Mouse (Mus musculus): ENCODE data around the gene Rad51d. TPM values are rescaled to one million over a fixed set of nuclear protein-coding genes. Genes with fewer than 3 reads are reported as not detected.

Gene Rad51d
- polyA plus RNA-seq, 1 experiment from 2014 or later, result 10.9 TPM

GRCm38 (mm10) chr11:82910679-82911389, 20.4 kb upstream of the Rad51d start:
- Histone ChIP-seq H3K9me3 (replicated peaks) (no peaks in the 10 kb centered on the region), H3K4me3 (no peak overlapping the region), H3K9ac (no peak overlapping the region), H3K27me3 (peaks cover 23% of the 10 kb centered on the region), H3K4me1 (peaks cover 13% of the 10 kb centered on the region), H3K27ac (no peak overlapping the region), H3K4me2 (no peak overlapping the region), H3K36me3 (ENCODE audit: poor library complexity, severe bottlenecking) (peaks cover 7% of the 10 kb centered on the region; the same call in 1 of the 2 replicates)
- 90% methylated on average over 11 of the region's 11 CpGs for WGBS
- ATAC-seq, result no peak

- no peak for ATAC-seq
- Histone ChIP-seq H3K4me2 (no peak within 1 kb of the TSS), H3K36me3 (ENCODE audit: poor library complexity, severe bottlenecking) (peaks cover 13% of the 10 kb centered on the region), H3K4me1 (peaks cover 13% of the 10 kb centered on the region), H3K27ac (no peak within 1 kb of the TSS), H3K9ac (no peak within 1 kb of the TSS), H3K9me3 (replicated peaks) (no peaks in the 10 kb centered on the region), H3K4me3 (no peak within 1 kb of the TSS), H3K27me3 (peaks cover 23% of the 10 kb centered on the region)
- 91% methylated on average over 4 of the region's 4 CpGs for WGBS
These were observed 19.8 kb upstream of the Rad51d start, which contains the start of gene Unc45b for GRCm38 (mm10) chr11:82910250-82910649. TSS of gene Unc45b (plus strand) at chr11:82910550.

DNA sequence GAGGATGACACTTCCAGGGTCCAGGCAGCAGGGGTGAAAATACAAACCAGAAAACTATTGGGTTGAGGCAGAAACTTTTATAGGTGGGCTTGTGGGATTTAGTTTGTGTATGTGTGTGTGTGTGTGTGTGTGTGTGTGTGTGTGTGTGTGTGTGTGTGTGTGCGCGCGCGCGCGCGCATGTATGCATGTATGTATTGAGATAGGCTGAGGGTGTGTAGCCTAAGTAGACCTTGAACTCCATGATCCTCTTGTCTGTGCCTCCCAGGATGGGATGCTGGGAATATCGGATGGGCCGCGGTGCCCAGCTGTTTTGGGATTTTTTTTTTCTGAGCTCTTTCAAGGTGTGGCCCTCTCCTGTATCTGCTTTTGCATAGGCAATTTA, 18.2 kb upstream of the Rad51d start:
- H3K4me3 ChIP-seq, result peak overlapping the region; percentile 85
- ATAC-seq, result peak; percentile 10; the same call in 1 of the 2 replicates
- peaks cover 14% of the 10 kb centered on the region for H3K27me3 ChIP-seq
- peaks cover 9% of the 10 kb centered on the region for H3K4me1 ChIP-seq
- peak overlapping the region; percentile 85 for H3K4me2 ChIP-seq
- H3K27ac ChIP-seq, result no peak overlapping the region
- WGBS, result 48% methylated on average over 10 of the region's 10 CpGs
- no peaks in the 10 kb centered on the region for H3K9me3 ChIP-seq (replicated peaks)
- peak overlapping the region; percentile 85 for H3K9ac ChIP-seq
- H3K36me3 ChIP-seq (ENCODE audit: poor library complexity, severe bottlenecking), result peaks cover 29% of the 10 kb centered on the region

GRCm38 (mm10) chr11:82907651-82908607, 17.5 kb upstream of the Rad51d start, which contains the start of gene Nle1:
TSS of gene Nle1 (minus strand) at chr11:82908411.
- H3K9me3 ChIP-seq (replicated peaks), result no peaks in the 10 kb centered on the region
- peaks cover 8% of the 10 kb centered on the region; the same call in 1 of the 2 replicates for H3K27me3 ChIP-seq
- ATAC-seq, result peak; percentile 94
- H3K4me1 ChIP-seq, result peaks cover 9% of the 10 kb centered on the region
- peak within 1 kb of the TSS; percentile 85 for H3K4me3 ChIP-seq
- 1% methylated on average over 72 of the region's 73 CpGs for WGBS
- H3K27ac ChIP-seq, result no peak within 1 kb of the TSS
- peak within 1 kb of the TSS; percentile 85 for H3K9ac ChIP-seq
- H3K36me3 ChIP-seq (ENCODE audit: poor library complexity, severe bottlenecking), result peaks cover 36% of the 10 kb centered on the region
- peak within 1 kb of the TSS; percentile 85 for H3K4me2 ChIP-seq

DNA sequence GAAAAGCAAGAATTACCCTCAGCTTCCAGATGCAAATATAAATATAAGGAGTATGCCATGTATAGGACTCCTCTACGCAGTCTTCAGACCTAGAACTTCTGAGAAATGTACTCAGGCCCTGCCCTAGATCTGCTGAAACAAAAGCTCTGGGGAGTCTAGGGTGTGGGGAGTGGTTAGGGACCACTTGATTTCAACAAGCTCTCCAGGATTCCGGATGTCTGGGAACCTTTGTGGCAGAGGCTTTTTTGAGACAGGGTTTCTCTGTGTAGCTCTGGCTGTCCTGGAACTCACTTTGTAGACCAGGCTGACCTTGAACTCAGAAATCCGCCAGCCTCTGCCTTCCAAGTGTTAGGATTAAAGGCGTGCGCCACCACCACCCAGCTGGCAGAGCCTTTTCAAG, 15.4 kb upstream of the Rad51d start:
- Histone ChIP-seq H3K27me3 (no peaks in the 10 kb centered on the region), H3K27ac (no peak overlapping the region), H3K9ac (no peak overlapping the region), H3K4me3 (no peak overlapping the region), H3K4me1 (peaks cover 9% of the 10 kb centered on the region), H3K36me3 (ENCODE audit: poor library complexity, severe bottlenecking) (peaks cover 57% of the 10 kb centered on the region), H3K9me3 (replicated peaks) (no peaks in the 10 kb centered on the region), H3K4me2 (no peak overlapping the region)
- 86% methylated on average over 5 of the region's 5 CpGs for WGBS
- no peak for ATAC-seq

GRCm38 (mm10) chr11:82904952-82905351, 14.5 kb upstream of the Rad51d start:
- Histone ChIP-seq H3K9me3 (replicated peaks) (no peaks in the 10 kb centered on the region), H3K36me3 (ENCODE audit: poor library complexity, severe bottlenecking) (peaks cover 66% of the 10 kb centered on the region), H3K9ac (no peak overlapping the region), H3K4me2 (no peak overlapping the region), H3K4me3 (no peak overlapping the region), H3K27ac (no peak overlapping the region), H3K27me3 (no peaks in the 10 kb centered on the region), H3K4me1 (peaks cover 9% of the 10 kb centered on the region)
- 65% methylated on average over 8 of the region's 8 CpGs for WGBS
- ATAC-seq, result no peak

DNA sequence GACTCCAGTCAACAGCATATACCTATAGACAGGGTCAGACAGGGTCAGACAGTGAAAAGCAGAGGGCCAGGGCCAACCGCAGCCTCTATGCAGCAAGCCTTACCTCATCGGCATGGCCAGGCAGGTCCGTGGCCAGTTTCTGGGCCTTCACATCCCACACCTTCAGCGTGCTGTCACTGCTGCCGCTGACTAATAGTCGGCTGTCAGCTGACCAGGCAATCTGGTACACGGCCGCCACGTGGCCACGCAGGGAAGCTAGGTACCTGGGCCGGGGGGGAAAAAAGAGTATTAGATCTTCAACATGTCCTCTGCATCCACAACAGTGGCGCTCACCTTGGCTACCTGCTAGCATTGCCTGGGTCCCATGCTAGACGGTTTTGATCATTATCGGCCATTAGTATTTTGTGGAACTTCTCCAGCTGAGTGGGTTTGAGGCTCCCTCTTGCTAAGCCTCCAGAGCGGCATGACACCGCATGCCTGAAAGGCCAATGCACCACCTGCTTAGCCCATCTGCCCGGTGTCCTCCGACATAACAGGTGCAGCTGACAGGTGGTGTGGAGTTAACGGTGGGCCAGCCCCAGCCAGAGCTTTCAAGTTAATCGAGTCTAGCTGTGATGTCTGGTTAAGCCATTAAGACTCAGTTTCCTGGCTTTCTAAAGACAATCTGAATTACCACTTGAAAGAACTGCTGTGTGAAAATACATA, 11.3 kb upstream of the Rad51d start:
- Histone ChIP-seq H3K36me3 (ENCODE audit: poor library complexity, severe bottlenecking) (peaks cover 92% of the 10 kb centered on the region), H3K4me3 (no peak overlapping the region), H3K4me2 (no peak overlapping the region), H3K9ac (no peak overlapping the region), H3K9me3 (replicated peaks) (no peaks in the 10 kb centered on the region), H3K4me1 (no peaks in the 10 kb centered on the region), H3K27ac (no peak overlapping the region), H3K27me3 (no peaks in the 10 kb centered on the region)
- no peak for ATAC-seq
- 91% methylated on average over 20 of the region's 20 CpGs for WGBS

GRCm38 (mm10) chr11:82899720-82900119, 9.3 kb upstream of the Rad51d start:
- H3K27me3 ChIP-seq, result no peaks in the 10 kb centered on the region
- H3K9me3 ChIP-seq (replicated peaks), result no peaks in the 10 kb centered on the region
- H3K4me1 ChIP-seq, result no peaks in the 10 kb centered on the region
- WGBS, result 96% methylated on average over 5 of the region's 5 CpGs
- ATAC-seq, result no peak
- peaks cover 74% of the 10 kb centered on the region for H3K36me3 ChIP-seq (ENCODE audit: poor library complexity, severe bottlenecking)
- no peak overlapping the region for H3K9ac ChIP-seq
- H3K27ac ChIP-seq, result no peak overlapping the region
- no peak overlapping the region for H3K4me3 ChIP-seq
- no peak overlapping the region for H3K4me2 ChIP-seq

- Histone ChIP-seq H3K9ac (no peak overlapping the region), H3K27me3 (peaks cover 4% of the 10 kb centered on the region; the same call in 1 of the 2 replicates), H3K4me3 (no peak overlapping the region), H3K4me2 (no peak overlapping the region), H3K36me3 (ENCODE audit: poor library complexity, severe bottlenecking) (peaks cover 51% of the 10 kb centered on the region), H3K4me1 (no peaks in the 10 kb centered on the region), H3K27ac (no peak overlapping the region), H3K9me3 (replicated peaks) (no peaks in the 10 kb centered on the region)
- 86% methylated on average over 10 of the region's 10 CpGs for WGBS
- ATAC-seq, result no peak
These were observed 7.1 kb upstream of the Rad51d start for GRCm38 (mm10) chr11:82897478-82897877.

DNA sequence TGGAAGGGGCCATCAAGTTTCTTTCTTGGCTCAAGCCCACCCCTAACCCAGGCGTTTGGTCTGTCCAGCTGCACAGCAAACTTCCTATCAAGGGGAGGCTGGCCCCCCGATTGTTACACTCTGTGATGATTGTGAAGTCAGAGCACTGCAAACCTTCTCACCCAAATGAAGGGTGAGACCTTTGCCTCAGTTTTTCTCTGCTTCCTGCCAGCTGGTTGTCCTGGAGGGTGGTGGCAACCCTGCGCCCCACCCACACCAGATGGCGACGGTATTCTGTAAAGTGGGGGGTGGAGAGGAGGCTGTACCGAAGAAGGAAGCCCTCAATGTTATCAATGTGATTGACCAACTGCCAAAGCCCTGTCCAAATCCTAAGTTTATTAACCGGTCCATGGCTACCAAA, 1.5 kb upstream of the Rad51d start, which contains the start of gene Fndc8:
Gene Fndc8, plus strand, starts transcription at position 189 of the 400 bp plus-strand sequence.
- no peak for ATAC-seq
- H3K27ac ChIP-seq, result no peak within 1 kb of the TSS
- H3K36me3 ChIP-seq (ENCODE audit: poor library complexity, severe bottlenecking), result peaks cover under 1% of the 10 kb centered on the region; the same call in 1 of the 2 replicates
- H3K27me3 ChIP-seq, result peaks cover 17% of the 10 kb centered on the region
- no peak within 1 kb of the TSS for H3K4me3 ChIP-seq
- H3K9me3 ChIP-seq (replicated peaks), result no peaks in the 10 kb centered on the region
- H3K4me1 ChIP-seq, result peaks cover 21% of the 10 kb centered on the region
- 73% methylated on average over 7 of the region's 7 CpGs for whole genome bisulfite sequencing
- H3K4me2 ChIP-seq, result no peak within 1 kb of the TSS
- no peak within 1 kb of the TSS for H3K9ac ChIP-seq

DNA sequence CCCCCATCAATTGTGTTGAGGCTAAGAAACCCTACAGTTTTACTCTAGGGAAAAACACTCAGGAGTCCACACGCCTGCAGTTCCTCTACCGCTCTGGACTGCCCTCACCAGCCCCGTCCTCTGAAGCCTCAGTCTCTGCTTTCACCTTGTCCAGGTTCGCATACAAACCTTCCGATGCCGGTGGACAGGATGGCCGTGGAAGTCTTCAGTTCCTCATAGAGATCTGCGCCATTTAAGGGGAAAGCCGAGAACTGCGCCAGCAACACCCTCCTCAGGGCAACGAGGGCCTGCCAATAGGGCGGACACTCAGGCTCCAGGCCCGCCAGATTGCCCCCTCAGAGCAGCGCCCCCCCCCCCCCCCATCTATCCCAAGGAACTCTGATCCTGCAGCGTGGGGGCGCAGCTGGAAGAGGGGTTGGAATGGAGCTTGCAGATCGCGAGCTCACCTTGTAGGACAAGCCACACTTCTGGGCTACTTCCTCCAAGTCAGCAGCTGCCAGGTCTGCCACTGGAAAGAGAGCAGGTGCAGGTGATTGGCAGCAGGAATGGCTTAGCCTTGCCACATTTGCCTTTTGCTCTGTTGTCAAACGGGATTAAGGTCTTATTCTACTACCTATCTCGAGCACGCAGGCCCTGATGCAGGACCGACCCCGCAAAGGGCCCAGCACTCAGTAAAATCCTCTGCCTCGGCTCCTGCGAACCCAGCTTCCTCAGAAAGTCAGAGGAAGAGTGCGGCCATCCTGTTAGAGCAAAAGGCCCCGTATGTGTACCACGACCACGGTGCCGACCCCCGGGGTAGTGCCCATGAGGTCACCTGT, 681 bp downstream of the Rad51d start:
- peak; percentile 61 for ATAC-seq

More for the DNA sequence above, 681 bp downstream of the Rad51d start:
- peaks cover 17% of the 10 kb centered on the region for H3K27me3 ChIP-seq
- H3K9me3 ChIP-seq (replicated peaks), result no peaks in the 10 kb centered on the region
- peaks cover 21% of the 10 kb centered on the region for H3K4me1 ChIP-seq
- peak overlapping the region; percentile 57 for H3K4me3 ChIP-seq
- no peaks in the 10 kb centered on the region for H3K36me3 ChIP-seq (ENCODE audit: poor library complexity, severe bottlenecking)
- H3K4me2 ChIP-seq, result peak overlapping the region; percentile 91
- H3K27ac ChIP-seq, result peak overlapping the region; percentile 25; the same call in 1 of the 2 replicates
- 4% methylated on average over 29 of the region's 31 CpGs for WGBS
- H3K9ac ChIP-seq, result peak overlapping the region; percentile 75
